Mouse (Mus musculus) lung, adult 18-20 months (tissue): ENCODE measurements around the gene Lefty2.
"Not testable (repeated sequence)": the region's sequence is repeated elsewhere in the genome, so short reads cannot be mapped to it uniquely, and the experiment has no call there.

Source experiments
- DNase-seq, 2 experiments: peaks; one replicate each; pipeline ENCODE4 v3.0.0; 2022; ENCODE audit warnings: mixed read lengths in 2 of 2

Gene Lefty2

DNA sequence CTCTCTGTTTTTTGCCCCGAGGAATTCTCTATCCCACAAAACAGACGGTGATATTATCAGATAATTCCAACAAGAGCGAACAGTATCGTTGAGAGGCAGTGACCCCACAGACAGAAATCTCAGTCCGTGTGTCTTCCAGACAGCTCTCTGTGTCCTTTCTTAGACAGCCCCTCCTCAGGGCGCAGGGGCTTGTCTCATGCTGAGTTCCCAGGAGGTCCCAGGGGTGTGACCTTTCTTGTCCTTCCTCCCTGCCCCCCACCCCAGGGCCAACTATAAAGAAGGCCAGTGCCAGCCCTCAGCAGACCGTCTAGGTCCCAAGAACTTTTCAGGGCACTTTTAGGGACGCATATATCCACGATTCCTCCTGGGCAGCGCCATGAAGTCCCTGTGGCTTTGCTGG lies at the start of gene Lefty2:
Gene Lefty2, plus strand, starts transcription at position 301 of the 400 bp plus-strand sequence.
- no peak for DNase-seq

DNA sequence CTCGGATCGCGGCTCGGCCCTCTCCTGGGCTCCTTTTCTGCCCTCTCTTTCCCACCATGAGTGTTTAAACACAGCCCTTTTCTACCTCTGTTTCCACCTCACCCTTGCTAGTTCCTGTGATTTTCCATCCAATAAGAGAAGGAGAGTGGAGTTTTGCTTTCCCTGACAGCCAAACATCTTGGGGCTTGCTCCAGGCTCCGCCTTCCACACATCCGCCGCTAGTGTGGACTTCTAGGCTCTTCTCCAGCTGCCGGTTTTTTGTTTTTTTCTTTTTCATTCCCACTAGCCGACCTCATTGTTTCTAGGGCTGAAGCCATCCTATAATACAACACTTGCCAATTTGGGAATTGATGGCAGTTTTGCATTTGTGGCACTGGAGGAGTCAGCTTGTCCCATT lies 44.8 kb upstream of the Lefty2 start:
- peak; percentile 80 to 87 for DNase-seq

DNA sequence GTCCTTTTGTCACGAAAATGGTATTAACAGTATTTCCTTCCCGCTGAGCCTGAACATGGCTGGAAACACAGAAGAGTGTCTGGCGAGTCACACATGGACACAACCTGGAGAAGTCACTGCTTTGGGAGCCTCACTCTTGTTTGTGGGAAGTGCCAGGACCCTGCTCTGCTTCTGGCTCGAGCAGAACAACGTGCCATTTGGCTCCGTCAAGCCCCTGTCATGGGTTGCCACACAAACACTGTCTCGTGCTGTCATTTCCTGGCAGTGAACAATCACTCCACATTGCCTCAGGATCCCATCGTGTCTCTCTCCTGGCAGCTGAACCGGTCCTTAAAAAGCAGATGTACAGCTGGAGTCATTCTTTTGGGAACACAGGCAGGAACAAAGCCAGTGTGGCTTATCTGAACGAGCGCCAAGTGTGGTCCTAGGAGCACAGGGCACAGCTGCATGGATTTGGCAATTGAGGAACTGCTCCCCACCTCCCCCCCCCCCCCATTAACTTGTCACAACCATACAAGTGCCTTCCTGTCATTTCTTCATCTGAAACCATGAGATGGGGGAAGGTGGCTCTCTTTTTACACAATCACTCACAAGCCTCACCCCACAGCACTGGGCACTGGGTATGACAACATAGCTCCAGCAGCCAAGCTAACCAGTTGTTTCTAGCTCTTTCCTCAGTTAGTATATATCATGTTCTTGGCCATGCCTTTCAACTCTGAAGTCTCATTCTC lies 44.2 kb upstream of the Lefty2 start:
- DNase-seq: peak; percentile 75 to 86

- DNase-seq: no peak
Observed at GRCm38 (mm10) chr1:180849701-180850301, 43.1 kb upstream of the Lefty2 start.

DNA sequence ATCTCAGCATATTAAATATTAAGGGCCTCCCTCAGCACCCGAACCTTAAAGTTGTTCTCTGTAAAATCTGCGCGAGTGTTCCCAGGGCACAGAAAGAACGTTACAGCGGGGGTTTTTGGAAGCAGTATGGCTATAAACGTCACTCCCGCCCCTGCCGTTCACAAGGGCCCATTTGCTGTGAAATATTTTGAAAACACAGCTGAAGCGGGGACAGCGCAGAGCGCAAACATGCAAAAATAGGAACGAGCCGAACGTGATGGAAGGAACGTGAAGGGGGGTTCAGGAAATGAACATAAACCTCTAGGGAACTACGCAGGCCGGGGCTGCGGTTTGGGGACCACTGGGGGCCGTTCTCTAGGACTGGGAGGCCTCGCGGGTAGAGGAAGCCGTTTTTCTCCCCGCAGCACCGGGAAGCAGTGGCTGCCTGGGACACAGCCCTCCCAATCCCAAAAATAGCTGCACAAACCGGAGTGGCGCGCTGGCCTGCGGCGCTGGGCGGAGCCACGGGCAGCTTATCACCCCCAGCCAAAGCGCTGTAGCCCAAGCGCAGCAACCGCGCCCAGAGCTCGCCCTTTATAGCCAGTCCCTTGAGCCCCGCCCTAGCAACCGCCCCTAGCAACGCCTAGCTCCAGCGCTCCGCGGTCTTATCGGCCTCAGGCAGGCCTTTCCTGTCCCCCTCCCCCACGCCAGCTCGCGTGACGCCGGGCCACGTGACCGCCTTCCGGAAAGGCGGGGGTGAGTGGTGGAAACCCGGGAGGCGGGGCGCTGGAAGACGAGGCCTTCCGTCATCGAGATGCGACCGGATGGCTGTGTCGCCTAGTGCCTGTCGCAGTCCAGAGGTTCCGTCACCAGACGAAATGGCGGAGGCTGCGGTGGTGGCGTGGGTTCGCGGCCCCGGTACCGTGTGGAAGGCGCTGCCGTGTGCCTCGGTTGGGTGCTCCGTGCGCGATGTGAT lies 42.3 kb upstream of the Lefty2 start, which contains the start of gene Sde2:
Gene Sde2, plus strand, starts transcription at position 812 of the 955 bp plus-strand sequence.
- peak; percentile 100 for DNase-seq

- no peak for DNase-seq
Observed at GRCm38 (mm10) chr1:180858763-180859162, 34.1 kb upstream of the Lefty2 start.

DNA sequence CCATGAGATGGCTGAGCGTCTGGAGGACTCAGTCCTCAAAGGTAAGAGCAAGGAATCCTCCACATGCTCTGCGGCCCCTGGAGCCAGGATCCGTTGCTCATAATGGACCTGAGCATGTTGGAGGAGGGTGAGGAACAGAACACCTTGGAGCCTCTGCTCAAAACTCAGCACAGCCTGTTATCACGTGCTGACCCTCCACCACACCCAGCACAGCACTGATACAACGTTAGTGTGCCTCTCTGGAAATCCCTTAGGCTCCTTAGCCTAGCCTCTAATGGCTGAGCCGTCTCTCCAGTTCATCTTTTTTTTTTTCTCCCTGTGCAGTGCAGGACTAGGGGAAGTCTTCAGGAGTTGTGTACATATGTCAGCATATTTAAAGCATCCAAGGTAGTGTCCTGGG lies 32.9 kb upstream of the Lefty2 start:
- DNase-seq: no peak

DNA sequence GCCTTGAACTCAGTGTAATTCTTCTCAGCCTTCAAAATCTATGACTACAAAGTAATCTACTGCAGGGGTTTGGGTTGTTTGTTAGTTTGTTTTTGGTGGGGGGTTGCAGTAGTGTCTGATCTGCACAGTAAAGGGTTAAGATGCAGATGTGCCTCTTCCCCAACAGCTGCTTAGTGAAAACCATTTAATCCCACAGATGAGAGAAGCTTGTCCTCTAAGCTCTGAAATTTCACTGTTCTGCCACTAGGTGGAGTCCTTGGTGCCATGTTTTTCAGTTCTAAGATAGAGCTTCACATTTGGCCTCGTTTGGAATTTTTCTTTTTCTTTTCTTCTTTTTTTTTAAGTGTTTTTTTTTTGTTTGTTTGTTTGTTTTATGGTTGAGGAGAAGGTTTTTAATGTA lies 29.3 kb upstream of the Lefty2 start:
- DNase-seq: peak in 1 of 2 experiments; percentile 11

- DNase-seq: peak in 1 of 2 experiments; percentile 27
Observed at GRCm38 (mm10) chr1:180866001-180866400, 26.9 kb upstream of the Lefty2 start.

DNA sequence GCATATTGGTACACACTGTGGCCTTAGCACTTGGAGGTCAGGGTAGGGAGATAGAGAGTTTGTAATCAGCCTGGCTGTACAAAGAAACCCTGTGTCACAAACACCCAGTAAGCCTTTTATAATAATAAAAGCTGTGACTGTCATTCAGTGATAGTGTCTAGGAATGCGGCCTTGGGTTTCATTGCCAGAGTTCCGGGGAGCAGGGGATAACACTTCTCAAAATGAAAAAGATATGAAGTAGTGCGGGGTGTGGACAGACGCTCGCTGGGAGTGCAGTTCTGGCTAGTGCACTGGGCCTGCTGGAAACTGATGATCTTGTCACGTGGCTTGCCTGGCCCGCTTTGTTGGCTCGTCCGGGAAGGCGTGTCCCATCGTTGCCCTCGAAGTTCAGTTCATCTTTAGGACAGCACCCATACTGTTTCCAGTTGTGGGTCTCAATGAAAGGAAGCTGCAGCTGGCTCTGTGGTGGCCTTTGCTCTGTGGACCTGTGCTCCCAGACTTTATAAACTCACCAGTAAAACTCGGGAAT lies 22.7 kb upstream of the Lefty2 start:
- DNase-seq: no peak

- peak; percentile 27 to 41 for DNase-seq
Observed at GRCm38 (mm10) chr1:180873861-180874484, 18.9 kb upstream of the Lefty2 start.

GRCm38 (mm10) chr1:180874615-180875014 lies 18.3 kb upstream of the Lefty2 start:
- no peak for DNase-seq

DNA sequence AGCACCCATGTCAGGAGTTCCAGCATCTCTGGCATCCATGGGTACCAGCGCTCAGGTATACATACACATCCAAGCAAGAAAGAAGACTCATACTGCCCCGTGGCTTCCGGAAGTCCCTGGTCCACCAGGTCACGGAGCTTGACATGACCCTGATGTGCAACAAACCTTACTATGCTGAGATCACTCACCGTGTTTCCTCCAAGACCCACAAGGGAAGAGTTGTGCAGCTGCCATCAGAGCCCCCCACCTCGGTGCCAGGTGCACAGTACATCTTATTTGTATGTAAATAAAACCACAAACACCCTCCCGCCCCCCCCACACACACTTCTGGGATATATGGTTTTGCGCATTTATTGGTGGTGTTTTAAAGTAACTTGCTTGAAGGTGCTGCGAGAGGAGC lies 17.8 kb upstream of the Lefty2 start:
- DNase-seq: no peak

DNA sequence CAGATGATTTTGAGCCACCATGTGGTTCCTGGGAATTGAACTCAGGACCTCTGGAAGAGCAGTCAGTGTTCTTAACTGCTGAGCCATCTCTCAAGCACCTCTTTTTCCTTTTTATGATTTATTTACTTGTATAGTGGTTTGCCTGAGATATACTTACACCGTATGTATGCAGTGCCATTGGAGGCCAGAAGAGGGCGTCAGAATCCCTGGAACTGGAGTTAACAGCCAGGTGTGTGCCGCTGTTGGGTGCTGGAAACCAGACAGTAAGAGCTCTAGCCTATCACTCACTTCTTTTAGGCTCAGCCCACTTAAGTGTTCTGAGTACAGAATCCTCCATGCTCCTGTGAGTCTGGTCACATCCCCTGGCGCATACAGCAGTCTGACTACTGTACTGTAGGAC lies 15.4 kb upstream of the Lefty2 start:
- no peak for DNase-seq

DNA sequence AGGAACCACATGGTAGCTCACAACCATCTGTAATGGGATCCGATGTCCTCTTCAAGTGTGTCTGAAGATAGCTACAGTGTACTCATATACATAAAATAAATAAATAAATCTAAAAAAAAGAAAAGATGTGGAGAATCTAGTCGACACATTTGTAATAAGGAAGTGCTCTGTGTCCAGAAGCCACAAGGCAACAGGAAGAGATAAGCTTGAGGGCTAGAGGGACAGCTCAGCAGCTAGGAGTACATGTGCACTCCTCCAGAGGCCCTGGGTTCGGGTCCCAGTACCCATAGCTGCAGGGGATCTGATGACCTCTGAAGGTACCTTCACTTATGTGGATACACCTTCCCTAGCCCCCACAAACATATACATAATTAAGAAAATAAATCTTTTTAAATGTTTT lies 11.1 kb upstream of the Lefty2 start:
- DNase-seq: no peak

DNA sequence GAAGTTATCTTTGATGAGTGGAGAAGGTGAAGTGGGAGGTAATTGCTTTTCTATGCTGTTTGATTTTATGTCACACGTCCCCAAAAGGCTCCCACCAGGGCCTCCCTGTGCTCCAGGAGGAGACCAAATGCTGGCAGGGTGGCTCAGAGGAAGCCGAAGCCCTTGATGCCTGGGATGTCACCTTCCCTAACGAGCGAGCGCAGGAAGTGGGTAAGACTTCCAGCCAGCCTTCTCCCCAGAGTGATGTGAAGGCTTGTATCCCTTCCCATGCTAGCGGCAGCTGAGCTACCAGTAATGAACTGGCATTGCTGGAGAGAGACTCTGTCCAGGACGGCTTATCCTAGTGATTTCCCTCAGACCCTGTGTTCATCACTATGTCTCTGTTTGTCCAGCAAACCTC lies 9.2 kb upstream of the Lefty2 start:
- DNase-seq: no peak

- DNase-seq: no peak
Observed at GRCm38 (mm10) chr1:180884484-180884883, 8.4 kb upstream of the Lefty2 start.

DNA sequence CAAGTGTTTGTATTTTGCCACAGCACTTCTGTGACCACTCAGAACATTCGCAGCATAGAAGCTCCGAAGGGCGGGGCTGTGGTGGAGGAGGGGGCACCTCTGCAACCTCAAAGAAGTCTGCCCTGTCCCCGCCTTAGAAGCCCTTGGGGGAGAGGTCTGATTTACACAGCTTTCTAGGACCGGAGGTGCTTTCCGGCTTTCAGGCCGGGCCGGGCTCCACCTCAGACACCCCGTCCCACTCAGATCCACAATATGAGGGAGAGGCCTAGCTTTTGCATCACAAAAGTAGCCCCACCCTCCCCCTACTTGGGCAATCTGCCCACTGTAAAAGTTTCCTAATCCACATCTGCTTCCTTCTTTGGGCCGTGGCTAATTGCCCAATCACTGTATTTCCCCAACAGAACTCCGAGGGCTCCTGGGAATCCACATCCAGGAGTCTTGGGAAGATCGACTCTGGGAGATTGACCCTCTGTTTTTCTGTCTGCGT lies 4.3 kb upstream of the Lefty2 start:
- peak; percentile 93 to 97 for DNase-seq

GRCm38 (mm10) chr1:180889172-180889571 lies 3.7 kb upstream of the Lefty2 start:
- no peak for DNase-seq

DNA sequence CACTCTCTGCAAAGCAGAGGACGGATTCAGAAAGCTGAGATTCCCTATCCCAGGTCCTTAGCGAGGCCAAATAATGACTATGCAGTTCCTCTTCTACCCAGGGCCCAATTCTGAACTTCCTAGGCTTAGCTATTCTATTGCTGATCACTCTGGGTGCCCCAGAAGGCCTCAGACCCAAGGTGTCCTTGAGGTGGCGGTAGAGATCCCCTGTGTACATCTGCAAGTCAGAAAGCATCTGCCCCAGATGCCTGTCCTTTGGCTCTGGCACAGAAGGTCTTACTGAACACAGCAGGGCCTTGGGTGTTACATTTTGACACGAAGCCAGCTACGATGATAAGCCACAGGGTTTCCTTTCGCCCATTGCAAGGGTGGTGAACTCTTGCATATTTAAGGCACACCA lies 3.1 kb upstream of the Lefty2 start:
- DNase-seq: no peak

- DNase-seq: not testable (repeated sequence)
Observed at GRCm38 (mm10) chr1:180894088-180894987, 1.4 kb downstream of the Lefty2 start.
